Mouse (Mus musculus) splenic B cell, adult 2 months (primary cell): Measurements from ENCODE around the gene Atf3.

Experiments used
- DNase-seq: peaks from one replicate; pipeline ENCODE4 v3.0.0-alpha.2; 2011; ENCODE audit warnings: low read depth, low spot score
- H3K27me3 ChIP-seq: 2 replicates; pipeline ENCODE4 v1.6.1; 2012; ENCODE audit warnings: mild to moderate bottlenecking, low read length, moderate library complexity, mixed read lengths; ENCODE audit not compliant: control insufficient read depth, poor library complexity, insufficient read depth, severe bottlenecking
- H3K36me3 ChIP-seq: 2 replicates; pipeline ENCODE4 v1.6.1; 2012; ENCODE audit warnings: mild to moderate bottlenecking, low read length, moderate library complexity, mixed read lengths; ENCODE audit not compliant: control insufficient read depth, poor library complexity, insufficient read depth, severe bottlenecking

Gene Atf3

DNA sequence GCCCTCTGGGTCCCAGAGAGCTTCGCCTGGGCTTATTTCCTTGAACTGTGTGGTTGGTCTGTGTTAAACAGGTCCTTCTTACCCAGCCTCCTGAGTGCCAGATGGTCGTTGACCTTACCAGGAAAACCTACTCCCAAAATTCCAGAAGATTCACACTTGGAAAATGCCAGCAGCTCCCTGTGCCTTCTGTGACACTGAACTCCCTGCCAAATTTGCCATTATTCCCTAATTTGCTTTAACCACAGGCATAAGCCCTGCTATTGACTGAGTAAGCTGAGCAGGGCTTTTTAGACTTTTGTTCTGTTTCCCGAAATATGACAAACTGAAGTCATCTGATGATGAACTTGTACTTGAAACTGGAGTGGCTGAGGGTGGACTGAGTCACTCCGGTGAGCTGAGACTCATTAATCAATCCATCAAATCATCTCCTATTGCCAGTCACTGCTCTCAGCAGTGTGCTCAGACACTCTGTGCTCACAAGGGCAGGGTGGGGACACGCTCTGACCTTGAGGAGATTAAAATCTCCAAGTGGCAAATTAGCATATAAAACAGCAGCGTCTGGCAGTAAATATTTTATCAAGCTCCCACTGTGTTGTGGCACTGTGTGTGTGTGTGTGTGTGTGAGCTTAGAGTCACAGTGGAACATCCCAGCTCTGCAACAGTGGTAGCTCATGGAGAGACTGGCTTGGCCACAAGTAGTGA is 28.0 kb downstream of the Atf3 start:
- Histone ChIP-seq H3K27me3 (no peaks in the 10 kb centered on the region), H3K36me3 (no peaks in the 10 kb centered on the region)
- DNase-seq: no peak

DNA sequence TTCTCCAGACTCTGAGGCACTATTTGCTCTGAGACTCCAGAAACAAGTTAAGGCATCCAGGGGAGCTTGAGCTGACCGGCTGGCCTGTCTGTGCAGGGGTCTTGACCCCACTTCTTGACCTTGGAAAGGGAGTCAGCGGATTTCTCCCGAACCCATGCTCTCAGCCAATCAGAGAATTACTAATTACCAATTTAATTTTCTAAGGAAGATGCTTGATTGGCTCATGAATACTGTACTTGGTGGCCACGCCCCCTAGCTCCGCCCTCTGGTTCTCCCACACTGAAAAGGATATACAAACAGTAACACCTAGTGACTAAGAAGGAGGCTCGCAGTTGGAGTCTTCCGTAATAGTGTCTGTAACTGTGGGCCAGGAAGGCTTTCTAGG is 31.5 kb downstream of the Atf3 start:
- DNase-seq: peak; percentile 56
- H3K27me3 ChIP-seq: no peaks in the 10 kb centered on the region
- no peaks in the 10 kb centered on the region for H3K36me3 ChIP-seq

DNA sequence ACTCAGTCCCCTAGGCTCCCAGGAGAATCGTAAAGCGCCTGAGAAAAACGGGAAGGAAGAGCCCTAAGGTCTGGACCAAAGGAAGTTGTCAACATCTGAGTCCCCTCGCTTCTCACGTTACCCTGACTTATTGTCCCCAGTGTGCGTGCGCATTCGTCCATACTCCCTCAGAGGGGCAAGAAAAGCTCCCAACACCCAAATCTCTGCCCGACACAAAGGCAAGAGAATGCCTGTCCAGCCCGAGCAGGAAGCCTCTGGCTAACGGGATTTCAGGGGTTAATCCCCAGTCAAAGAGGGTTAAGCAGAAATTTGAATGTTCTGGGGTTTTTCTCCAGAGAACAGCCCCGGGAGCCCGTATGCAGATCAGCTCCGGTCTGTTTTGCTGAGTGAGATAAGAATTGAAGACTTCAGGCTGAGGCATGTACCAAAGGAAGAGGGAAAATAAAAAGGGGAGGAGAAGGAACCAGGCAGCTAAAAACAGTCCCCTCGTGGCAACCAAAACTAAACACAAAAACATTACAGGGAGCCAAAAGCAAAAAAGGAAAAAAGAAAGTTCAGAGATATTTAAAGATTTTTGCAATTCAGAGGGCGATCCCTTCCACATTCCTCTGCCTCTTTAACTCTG is 32.0 kb downstream of the Atf3 start:
- Histone ChIP-seq H3K27me3 (no peaks in the 10 kb centered on the region), H3K36me3 (no peaks in the 10 kb centered on the region)
- DNase-seq: peak; percentile 55

DNA sequence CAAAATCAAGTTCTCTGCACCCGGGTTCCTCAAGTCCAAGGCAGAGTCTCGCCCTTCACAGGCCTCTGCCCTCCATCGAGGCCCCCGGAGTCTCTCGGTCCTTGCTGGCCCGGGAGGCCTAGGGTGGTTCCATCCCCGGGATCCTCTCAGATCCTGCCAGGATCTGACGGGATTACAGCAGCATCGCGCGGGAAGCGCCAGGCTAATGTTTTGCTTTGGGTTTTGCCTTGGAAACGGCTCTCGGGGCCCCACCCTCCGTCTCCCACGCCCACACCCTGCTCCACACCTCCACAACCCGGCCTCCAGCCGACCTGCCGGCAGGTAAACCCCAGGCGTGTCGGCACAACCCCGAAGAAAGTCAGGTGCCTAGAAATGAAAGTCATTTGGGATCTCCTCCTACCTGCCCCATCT is 33.0 kb downstream of the Atf3 start:
- DNase-seq: peak; percentile 64
- H3K27me3 ChIP-seq: no peaks in the 10 kb centered on the region
- no peaks in the 10 kb centered on the region for H3K36me3 ChIP-seq

GRCm38 (mm10) chr1:191184066-191184815 is 33.6 kb downstream of the Atf3 start:
- Histone ChIP-seq H3K27me3 (no peaks in the 10 kb centered on the region), H3K36me3 (no peaks in the 10 kb centered on the region)
- peak; percentile 55 for DNase-seq

DNA sequence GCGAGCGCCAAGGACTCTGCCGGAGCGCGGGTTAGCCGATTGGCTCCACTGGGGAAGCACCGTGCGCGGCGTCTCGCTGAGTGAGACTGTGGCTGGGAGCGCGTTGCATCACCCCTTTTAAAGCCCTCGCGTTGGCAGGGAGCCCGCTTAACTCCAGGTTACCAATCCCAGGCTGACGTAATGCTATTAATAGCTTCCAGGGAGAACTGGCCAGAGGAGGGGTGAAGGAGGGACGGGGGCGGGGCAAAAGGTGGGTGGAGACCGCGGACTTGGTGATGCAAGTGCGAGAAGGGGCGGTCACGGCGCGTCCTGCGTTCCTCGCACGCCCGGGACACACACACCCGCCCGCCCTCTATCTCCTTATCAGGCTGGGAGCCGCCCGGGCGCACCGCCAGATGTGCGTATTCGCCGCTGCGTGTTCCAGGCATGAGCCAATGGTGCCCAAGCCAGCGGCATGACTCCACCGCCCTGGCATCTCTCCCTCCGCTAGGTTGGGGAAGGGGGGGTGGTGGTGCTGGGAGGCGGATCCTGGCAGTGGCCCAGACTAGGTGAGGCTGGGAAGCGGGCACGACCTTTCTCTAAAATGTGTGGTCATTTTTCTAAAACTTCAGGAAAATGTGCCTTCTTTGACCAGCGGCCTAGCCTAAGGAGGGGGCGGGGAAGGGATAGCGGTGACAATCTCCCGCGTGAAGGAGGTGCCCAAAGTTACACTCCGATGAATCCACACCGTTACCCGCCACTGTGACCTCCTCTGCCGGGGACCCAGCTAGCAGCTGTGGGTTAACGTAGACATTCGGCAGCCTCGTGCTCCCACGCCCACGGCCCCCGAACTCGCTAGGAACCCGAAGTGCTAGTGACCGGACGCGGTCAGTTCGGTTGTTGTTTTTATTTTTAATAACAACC is 34.4 kb downstream of the Atf3 start:
- peak; percentile 86 for DNase-seq
- no peaks in the 10 kb centered on the region for H3K27me3 ChIP-seq
- H3K36me3 ChIP-seq: no peaks in the 10 kb centered on the region

- Histone ChIP-seq H3K36me3 (no peaks in the 10 kb centered on the region), H3K27me3 (no peaks in the 10 kb centered on the region)
- DNase-seq: peak; percentile 69
Observed at GRCm38 (mm10) chr1:191182431-191183162, 35.2 kb downstream of the Atf3 start.

DNA sequence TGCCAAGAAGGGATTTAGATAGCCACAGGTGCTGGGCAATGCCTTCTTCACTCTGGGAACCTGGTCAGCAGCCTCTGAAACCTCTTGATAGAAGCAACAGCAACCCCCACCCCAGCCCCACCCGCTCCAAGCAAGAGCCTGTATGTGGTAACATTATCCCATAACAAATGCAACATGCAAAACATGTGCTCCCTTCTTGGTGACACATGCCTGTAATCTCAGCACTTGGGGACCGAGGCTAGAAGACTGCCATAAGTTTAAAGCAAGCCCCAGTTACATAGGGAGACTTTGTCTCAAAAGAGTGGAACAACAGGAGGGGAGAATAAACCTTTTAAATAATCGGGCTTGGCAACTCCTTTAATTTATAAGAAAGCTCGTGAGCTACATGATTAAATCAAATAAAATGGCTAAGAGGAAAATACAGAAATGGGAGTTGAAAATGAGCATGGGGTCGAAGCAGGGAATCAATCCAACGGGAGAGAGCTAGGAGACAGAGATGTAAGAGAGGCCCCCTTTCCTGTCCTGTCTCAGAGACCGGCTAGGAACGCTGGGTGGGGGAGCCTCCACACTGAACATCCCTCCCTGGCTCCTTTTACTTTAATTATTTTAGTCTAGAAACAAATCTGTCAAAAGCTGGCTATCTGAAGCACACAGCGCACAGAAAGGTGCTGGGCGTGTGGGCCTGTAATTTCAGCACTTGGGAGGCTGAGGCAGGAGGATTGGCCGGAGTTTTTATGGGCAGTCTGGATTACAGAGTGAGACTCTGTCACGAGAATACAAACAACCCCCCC is 36.2 kb downstream of the Atf3 start:
- no peak for DNase-seq
- no peaks in the 10 kb centered on the region for H3K27me3 ChIP-seq
- no peaks in the 10 kb centered on the region for H3K36me3 ChIP-seq

DNA sequence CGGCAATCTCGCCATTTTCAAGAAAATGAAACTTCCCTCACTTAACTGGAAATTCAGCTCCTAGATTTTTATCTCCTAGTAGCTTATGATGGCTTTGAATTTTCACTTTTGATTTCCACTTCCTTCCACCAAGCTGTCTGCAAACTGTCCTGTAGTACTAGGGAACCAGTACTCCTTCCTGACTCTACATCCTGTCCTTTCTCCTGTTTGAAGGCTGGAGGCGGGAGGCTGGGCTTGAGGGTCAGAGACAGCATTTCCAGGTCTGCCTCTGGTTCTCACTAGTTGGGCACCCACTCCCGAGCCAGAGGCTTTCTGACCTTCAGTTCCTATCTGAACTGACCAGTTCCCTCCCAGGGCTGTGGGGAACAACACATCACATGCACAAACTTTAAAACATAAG is 37.4 kb downstream of the Atf3 start:
- Histone ChIP-seq H3K36me3 (no peaks in the 10 kb centered on the region), H3K27me3 (no peaks in the 10 kb centered on the region)
- DNase-seq: no peak

DNA sequence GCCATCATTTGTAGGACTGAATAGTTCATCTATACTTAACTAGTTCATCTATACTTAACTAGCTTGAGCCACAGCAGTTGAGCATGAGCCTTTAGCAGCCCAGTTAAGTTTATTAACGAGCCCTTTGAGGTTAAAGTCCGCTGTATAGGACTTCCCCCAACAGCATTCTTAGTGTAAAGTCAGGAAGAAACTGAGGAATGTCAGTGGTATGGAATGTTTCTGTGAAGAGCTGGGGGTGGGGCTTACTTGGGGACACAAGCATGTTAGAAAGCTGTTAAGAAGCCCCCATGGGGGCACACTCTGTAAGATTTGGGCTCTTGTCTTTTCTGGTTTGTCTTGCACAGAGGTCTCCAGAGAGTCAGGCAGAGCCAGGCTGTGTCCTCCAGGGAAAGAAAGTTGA is 38.0 kb downstream of the Atf3 start:
- no peak for DNase-seq
- Histone ChIP-seq H3K27me3 (no peaks in the 10 kb centered on the region), H3K36me3 (no peaks in the 10 kb centered on the region)

- H3K36me3 ChIP-seq: no peaks in the 10 kb centered on the region
- no peaks in the 10 kb centered on the region for H3K27me3 ChIP-seq
- DNase-seq: no peak
Observed at GRCm38 (mm10) chr1:191178511-191179188, 39.2 kb downstream of the Atf3 start.

- no peak for DNase-seq
- Histone ChIP-seq H3K27me3 (no peaks in the 10 kb centered on the region), H3K36me3 (no peaks in the 10 kb centered on the region)
Observed at GRCm38 (mm10) chr1:191176887-191177286, 41.0 kb downstream of the Atf3 start.

DNA sequence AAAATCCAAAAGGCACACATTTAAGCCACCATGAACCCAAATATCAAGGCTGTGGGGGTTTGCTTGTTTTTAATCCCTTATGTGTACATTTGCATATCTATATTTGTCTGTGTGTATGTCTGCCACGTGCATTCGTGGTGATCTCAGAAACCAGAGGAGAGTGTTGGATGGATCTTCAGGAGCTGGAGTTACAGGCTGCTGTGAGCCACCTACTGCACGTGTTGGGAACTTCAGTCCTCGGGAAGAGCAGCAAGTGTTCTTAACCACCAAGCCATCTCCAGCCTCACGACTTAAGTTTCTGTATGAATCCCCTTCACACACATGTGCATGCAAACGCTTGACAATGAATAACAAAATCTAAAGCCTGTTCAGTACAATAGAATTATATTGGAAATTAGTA is 45.4 kb downstream of the Atf3 start:
- DNase-seq: peak; percentile 54
- no peaks in the 10 kb centered on the region for H3K27me3 ChIP-seq
- no peaks in the 10 kb centered on the region for H3K36me3 ChIP-seq
